Mouse (Mus musculus) megakaryocyte, embryonic 14.5 days (primary cell): ENCODE results near the gene Mtfr1l. TPM values are rescaled to one million over a fixed set of nuclear protein-coding genes. Genes with fewer than 3 reads are reported as not detected.
"Not testable (repeated sequence)": the region's sequence is repeated elsewhere in the genome, so short reads cannot be mapped to it uniquely, and the experiment has no call there.

ENCODE experiments used
- H3K27me3 ChIP-seq: replicated peaks from 2 replicates; pipeline ENCODE3; 2012; ENCODE audit warnings: inconsistent platforms
- H3K36me3 ChIP-seq: replicated peaks from 2 replicates; pipeline ENCODE3; 2012; ENCODE audit warnings: low read length, inconsistent platforms, mixed read lengths
- H3K4me1 ChIP-seq: 2 replicates; pipeline ENCODE4 v1.6.1; 2012; ENCODE audit warnings: inconsistent platforms
- H3K4me3 ChIP-seq: replicated peaks from 2 replicates; pipeline ENCODE3; 2012; ENCODE audit warnings: moderate library complexity, mild to moderate bottlenecking, inconsistent platforms
- H3K9me3 ChIP-seq: 2 replicates; pipeline ENCODE4 v1.6.1; 2012; ENCODE audit warnings: inconsistent platforms
- FLI1 ChIP-seq: IDR thresholded peaks from 2 replicates; pipeline ENCODE4 v1.6.1; 2012; ENCODE audit warnings: low read length, inconsistent platforms, mixed read lengths
- GATA1 ChIP-seq: IDR thresholded peaks from 3 replicates; pipeline ENCODE4 v1.6.1; 2012; ENCODE audit warnings: mixed read lengths, low read length, inconsistent platforms, borderline replicate concordance
- polyA plus RNA-seq: library from polyadenylated mRNA; stranded (reverse); fragments of >175 nt; gene quantifications from 2 replicates; pipeline ENCODE4 v1.2.3, GENCODE M21; 2012; ENCODE audit warnings: low replicate concordance; ENCODE audit not compliant: insufficient read depth

Gene Mtfr1l
- polyA plus RNA-seq, 1 experiment, result 46.4 TPM

DNA sequence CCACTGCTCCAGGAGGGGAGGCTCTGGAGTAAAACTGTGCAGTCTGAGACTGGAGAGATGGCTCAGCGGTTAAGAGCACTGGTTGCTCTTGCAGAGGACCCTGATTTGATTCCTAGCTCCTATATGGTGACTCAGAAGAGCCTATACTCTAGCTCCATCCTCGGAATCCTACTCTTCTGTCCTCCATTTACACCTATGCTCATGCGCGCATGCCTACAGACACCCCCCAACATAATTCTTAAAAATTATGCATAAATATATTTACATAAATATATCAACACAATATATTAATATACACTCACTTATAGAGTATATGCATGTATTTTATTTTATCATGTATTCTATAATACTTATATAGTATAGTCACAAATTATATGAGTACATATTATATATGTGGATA, 24.8 kb downstream of the Mtfr1l start:
- H3K4me3 ChIP-seq, result peak overlapping the region; percentile 96
- H3K36me3 ChIP-seq, result peaks cover 44% of the 10 kb centered on the region
- H3K27me3 ChIP-seq, result no peaks in the 10 kb centered on the region
- peaks cover 16% of the 10 kb centered on the region; the same call in 1 of the 2 replicates for H3K9me3 ChIP-seq
- peaks cover 56% of the 10 kb centered on the region for H3K4me1 ChIP-seq
- TF ChIP-seq GATA1 (no peak), FLI1 (no peak)

DNA sequence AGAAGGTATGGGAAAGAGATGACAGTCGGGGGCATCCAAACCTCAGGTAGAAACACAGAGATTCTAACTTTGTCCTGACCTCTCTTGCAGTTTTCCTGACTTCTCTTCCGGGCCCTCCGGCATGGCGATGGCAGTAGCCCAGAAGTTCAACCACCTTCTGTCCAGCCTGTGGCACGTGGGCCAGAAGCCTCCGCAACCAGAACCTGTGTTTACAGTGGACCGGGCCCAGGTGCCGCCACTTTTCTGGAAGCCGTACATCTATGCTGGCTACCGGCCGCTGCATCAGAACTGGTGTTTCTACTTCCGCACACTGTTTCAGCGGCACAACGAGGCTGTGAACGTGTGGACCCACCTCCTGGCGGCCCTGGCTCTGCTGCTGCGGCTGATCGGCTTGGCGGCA, 28.5 kb downstream of the Mtfr1l start:
- TF ChIP-seq GATA1, result no peak
- TF ChIP-seq FLI1, result no peak
- H3K27me3 ChIP-seq, result no peaks in the 10 kb centered on the region
- peaks cover 20% of the 10 kb centered on the region for H3K9me3 ChIP-seq
- peak overlapping the region; percentile 33 for H3K4me3 ChIP-seq
- peaks cover 63% of the 10 kb centered on the region for H3K4me1 ChIP-seq
- H3K36me3 ChIP-seq, result peaks cover 65% of the 10 kb centered on the region

DNA sequence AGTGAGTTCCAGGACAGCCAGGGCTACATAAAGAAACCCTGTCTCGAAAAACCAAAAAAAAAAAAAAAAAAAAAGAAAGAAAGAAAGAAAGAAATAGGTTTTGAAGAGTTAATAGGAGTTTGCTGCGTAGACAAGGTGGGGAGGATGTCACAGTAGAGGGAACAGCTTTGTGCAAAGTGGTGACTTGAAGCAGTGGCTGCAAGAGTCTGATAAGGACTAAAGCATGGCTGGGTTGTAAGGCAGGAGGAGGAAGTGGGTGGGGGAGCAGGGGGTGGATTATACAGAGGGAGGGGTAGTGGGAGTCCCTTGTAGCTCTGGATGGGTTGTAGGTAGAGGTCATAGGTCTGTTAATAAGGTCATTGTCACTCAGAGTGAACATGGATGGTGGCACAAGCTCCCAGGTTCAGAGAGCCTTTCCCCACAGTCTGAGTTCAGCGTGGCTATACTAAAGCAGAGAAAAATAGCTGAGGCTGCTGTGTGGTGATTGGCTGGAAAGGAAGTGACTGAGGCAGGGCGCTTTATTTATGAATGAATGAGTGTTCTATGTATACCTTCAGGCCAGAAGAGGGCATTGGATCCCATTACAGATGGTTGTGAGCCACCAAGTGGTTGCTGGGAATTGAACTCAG, 29.1 kb downstream of the Mtfr1l start:
- H3K27me3 ChIP-seq, result no peaks in the 10 kb centered on the region
- peaks cover 72% of the 10 kb centered on the region for H3K36me3 ChIP-seq
- H3K4me3 ChIP-seq, result no peak overlapping the region
- TF ChIP-seq FLI1, result no peak
- TF ChIP-seq GATA1, result no peak
- peaks cover 20% of the 10 kb centered on the region for H3K9me3 ChIP-seq
- peaks cover 57% of the 10 kb centered on the region for H3K4me1 ChIP-seq

DNA sequence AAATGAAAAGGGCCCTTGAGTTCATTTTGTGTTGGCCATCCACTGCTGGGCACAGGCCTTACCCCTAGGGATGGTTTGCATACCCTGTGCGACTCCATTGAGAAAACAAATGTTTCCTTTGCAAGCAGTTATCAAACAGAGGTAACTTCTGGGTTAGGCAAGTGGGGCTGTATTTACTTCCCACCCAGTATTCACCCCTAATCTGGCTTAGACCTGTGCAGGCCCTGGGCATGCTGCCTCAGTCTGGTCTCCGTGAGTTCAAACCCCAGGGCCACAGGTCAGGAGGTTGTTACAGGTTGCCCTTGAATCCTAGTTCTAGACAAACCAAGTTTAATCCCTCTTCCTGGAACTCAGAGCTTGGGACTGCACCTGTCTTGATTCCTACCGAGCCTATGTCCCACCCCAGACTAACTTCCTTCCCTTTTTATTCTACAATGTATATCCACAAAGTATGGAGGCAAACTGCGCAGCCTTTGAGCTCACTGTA, 29.8 kb downstream of the Mtfr1l start:
- Histone ChIP-seq H3K36me3 (peaks cover 79% of the 10 kb centered on the region), H3K27me3 (no peaks in the 10 kb centered on the region), H3K9me3 (peaks cover 20% of the 10 kb centered on the region), H3K4me3 (no peak overlapping the region), H3K4me1 (peaks cover 58% of the 10 kb centered on the region)
- TF ChIP-seq FLI1, result no peak

DNA sequence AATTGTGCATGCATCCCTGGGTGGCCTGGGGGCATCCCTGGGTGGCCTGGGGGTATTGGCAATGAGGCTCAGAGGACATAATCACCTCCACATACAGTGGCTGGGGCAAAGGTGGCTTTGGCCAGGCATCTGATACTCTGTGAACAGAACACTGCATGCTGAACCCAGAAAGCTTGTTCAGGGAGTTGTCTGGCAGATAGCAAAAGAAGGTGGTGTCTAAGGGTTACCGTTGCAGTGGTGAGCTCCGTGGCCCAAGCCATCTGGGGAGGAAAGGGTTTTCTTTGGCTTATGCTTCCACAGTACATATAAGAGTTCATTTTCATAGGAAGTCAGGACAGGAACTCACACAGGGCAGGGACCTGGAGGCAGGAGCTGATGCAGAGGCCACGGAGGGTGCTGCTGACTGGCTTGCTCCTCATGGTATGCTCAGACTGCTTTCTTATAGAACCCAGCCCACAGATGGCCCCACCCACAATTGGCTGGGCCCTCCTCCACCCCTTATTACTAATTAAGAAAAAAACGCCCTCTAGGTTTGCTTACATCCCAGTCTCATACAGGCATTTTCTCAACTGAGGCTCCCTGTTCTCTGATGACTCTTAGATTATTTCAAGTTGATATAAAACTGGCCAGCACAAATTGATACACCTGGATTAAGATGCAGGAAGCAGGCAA, 31.4 kb downstream of the Mtfr1l start:
- peaks cover 20% of the 10 kb centered on the region for H3K9me3 ChIP-seq
- peaks cover 87% of the 10 kb centered on the region for H3K36me3 ChIP-seq
- H3K27me3 ChIP-seq, result no peaks in the 10 kb centered on the region
- TF ChIP-seq FLI1 (no peak), GATA1 (no peak)
- H3K4me3 ChIP-seq, result no peak overlapping the region
- peaks cover 70% of the 10 kb centered on the region for H3K4me1 ChIP-seq

DNA sequence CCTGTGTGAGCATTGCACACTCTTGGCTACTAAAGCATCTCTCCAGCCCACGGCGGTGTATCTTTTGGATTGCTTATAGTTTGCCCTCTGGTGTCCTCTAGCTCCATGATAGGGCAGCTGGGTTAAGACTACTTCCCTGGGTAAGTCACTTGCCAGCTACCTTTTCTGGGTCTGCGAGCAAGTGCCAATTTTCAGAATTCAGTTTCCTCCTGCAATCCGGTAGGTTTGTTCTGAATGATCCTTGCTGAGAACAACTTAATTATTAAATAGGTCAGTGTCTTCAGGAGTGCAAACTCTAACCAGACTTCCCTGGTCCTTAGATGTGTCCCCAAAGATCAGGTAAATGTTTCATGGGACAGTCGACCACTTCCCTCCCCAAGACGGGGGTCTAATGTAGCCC, 34.1 kb downstream of the Mtfr1l start:
- H3K4me3 ChIP-seq, result no peak overlapping the region
- H3K36me3 ChIP-seq, result peaks cover 62% of the 10 kb centered on the region
- H3K4me1 ChIP-seq, result peaks cover 71% of the 10 kb centered on the region
- H3K9me3 ChIP-seq, result peaks cover 4% of the 10 kb centered on the region
- TF ChIP-seq GATA1 (no peak), FLI1 (no peak)
- H3K27me3 ChIP-seq, result no peaks in the 10 kb centered on the region

DNA sequence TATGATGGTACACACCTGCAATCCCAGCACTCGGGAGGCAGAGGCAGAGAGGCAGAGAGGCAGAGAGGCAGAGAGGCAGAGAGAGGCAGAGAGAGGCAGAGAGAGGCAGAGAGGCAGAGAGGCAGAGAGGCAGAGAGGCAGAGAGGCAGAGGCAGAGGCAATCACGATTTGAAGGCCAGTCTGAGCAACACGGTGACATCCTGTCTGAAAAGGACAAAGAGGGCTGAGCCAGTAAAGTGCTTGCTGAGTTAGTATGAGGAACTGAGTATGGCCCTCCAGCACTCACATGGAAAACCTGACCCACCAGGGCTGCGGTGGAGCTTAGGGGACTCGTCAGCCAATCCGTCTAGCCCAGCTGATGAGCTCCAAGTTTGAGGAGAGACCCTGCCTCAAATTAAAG, 36.2 kb downstream of the Mtfr1l start:
- not testable (repeated sequence) for H3K9me3 ChIP-seq, H3K27me3 ChIP-seq
- Histone ChIP-seq H3K4me1 (peaks cover 78% of the 10 kb centered on the region), H3K36me3 (peaks cover 47% of the 10 kb centered on the region), H3K4me3 (peak overlapping the region; percentile 75)

DNA sequence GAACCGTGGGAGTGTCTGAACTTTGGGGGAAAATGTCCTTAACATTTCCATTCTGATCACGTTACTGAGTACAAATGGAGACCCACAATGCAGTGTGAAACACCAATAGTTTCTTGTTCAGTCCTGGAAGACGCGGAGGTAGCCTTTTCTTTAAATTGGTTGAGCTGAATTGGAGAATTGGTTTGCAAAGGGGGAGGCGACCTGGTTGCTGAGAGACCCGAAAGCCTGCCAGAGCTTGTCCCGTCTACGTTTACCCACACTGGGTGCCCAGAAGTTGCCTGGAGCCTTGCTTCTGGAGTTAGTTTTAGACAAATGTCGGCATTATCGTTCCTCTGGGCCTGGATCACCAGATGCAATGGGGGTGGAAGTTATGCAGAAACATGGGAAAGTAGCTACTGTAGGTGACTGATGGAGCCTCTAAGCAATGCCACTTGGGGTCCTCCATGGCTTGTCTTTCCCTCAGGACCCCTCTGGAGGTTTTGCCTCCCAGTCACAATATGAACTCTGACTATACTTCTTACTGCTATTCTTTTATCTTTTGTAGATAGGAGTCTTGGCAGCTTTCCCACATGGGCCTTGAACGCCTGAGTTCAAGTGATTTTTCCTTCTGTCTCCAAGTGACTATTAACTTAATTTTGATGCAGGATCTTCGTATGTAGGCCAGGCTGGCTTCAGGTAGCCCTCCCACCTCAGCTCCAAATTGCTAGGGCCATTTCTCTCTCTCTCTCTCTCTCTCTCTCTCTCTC, 37.0 kb downstream of the Mtfr1l start:
- peak overlapping the region; percentile 96 for H3K4me3 ChIP-seq
- peaks cover 39% of the 10 kb centered on the region for H3K36me3 ChIP-seq

DNA sequence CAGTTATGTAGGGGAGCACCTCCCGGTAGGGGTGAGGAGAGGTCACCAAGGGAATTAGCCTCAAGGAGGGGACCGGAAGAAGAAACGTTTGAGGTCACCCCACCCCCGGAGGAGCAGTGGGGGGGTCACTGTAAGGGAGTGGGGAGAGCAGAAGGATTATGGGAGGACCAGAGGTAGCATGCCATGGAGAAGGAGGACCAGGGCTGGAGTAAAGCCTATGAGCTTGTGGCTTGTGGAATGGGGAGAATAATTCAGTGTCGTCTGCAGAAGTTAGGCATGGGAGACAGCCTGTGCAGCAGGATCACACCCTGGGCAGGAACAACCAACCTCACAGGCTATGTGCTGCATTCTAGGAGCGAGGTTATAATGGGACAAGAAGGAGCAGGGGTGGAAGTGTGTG, 38.0 kb downstream of the Mtfr1l start:
- Histone ChIP-seq H3K4me1 (peaks cover 84% of the 10 kb centered on the region), H3K36me3 (peaks cover 31% of the 10 kb centered on the region), H3K9me3 (no peaks in the 10 kb centered on the region), H3K27me3 (peaks cover 8% of the 10 kb centered on the region), H3K4me3 (peak overlapping the region; percentile 96)
- TF ChIP-seq GATA1, result no peak
- TF ChIP-seq FLI1, result no peak

More for the DNA sequence above, 37.0 kb downstream of the Mtfr1l start:
- TF ChIP-seq FLI1 (no peak), GATA1 (no peak)
- Histone ChIP-seq H3K9me3 (no peaks in the 10 kb centered on the region), H3K27me3 (peaks cover 2% of the 10 kb centered on the region), H3K4me1 (peaks cover 78% of the 10 kb centered on the region)

DNA sequence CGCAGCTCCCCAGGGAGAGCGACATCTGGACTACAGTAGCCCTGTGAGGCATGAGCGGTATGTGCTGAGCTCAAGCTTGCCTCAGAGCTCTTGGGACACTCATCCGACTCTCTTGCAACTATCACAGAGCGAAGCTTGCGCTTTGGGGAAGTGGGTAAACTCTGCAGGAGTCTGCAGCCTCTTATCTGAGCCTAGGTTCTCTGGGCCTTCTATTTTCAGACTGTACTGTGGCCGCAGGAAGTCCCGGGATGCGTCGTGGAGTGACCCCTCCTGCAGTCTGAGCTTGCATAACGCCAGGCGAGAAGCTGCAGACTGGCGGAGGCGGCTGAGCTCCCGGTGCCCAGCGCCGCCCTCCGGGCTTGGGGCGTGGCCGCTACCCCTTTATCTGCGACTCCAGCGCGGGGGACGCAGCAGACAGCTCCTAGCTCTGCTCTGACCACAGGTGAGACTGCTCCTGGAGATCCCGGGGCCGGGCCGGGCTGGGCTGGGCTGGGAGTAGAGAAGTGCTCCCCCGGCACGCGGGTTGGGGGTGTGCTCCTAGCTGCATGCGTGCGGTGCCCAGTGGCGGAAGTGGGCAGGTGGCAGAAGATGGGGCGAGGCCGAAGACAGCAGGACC, 38.5 kb downstream of the Mtfr1l start, which contains the start of gene Paqr7:
Gene Paqr7, plus strand, starts transcription at position 103 of the 616 bp plus-strand sequence.
- peaks cover 25% of the 10 kb centered on the region for H3K36me3 ChIP-seq
- peak within 1 kb of the TSS; percentile 96 for H3K4me3 ChIP-seq
- peaks cover 14% of the 10 kb centered on the region for H3K27me3 ChIP-seq
- H3K9me3 ChIP-seq, result no peaks in the 10 kb centered on the region
- TF ChIP-seq GATA1 (peak; percentile 50; the same call in 1 of the 3 replicates), FLI1 (peak; percentile 17; the same call in 1 of the 2 replicates)
- H3K4me1 ChIP-seq, result peaks cover 86% of the 10 kb centered on the region
